Comparison of ENCODE assay signal across 8 mouse cellular contexts in genomic region chr2:148409141-148409540, GRCm38 (mm10). TPM values are rescaled to one million over a fixed set of nuclear protein-coding genes. Genes with fewer than 3 reads are reported as not detected.
DNase-seq lines count a peak whose midpoint lies in the region; ATAC-seq and TF ChIP-seq lines count a peak whose summit lies in the region.

No protein-coding gene starts in this region.

- H3K36me3 ChIP-seq in forebrain, embryonic 12.5 days (replicated peaks) = no peaks in the 10 kb centered on the region
- H3K36me3 ChIP-seq in heart, embryonic 16.5 days (ENCODE audit: control insufficient read depth, insufficient read depth) = no peaks in the 10 kb centered on the region
- H3K36me3 ChIP-seq in liver, postnatal 0 days (replicated peaks; ENCODE audit: insufficient read depth, low read length) = no peaks in the 10 kb centered on the region
- H3K36me3 ChIP-seq in neural tube, embryonic 11.5 days (ENCODE audit: control insufficient read depth, insufficient read depth, low read length) = no peaks in the 10 kb centered on the region
- no peaks in the 10 kb centered on the region for H3K36me3 ChIP-seq in stomach, embryonic 16.5 days (ENCODE audit: control insufficient read depth, insufficient read depth, low read length)

- no peak for TF ChIP-seq EP300 in liver, postnatal 0 days (IDR thresholded peaks at IDR 0.05; ENCODE audit: low read depth)

- peak; percentile 93 for TF ChIP-seq CTCF in liver, postnatal 0 days (IDR thresholded peaks at IDR 0.05; ENCODE audit: low read depth)

- WGBS in forebrain, embryonic 12.5 days = 18% methylated on average over 9 of the region's 9 CpGs
- WGBS in heart, embryonic 16.5 days = 9% methylated on average over 9 of the region's 9 CpGs
- 6% methylated on average over 9 of the region's 9 CpGs for WGBS in liver, postnatal 0 days (ENCODE audit: insufficient replicate concordance)
- WGBS in neural tube, embryonic 11.5 days = 30% methylated on average over 9 of the region's 9 CpGs
- 16% methylated on average over 9 of the region's 9 CpGs for WGBS in stomach, embryonic 16.5 days

- no peak overlapping the region for H3K9ac ChIP-seq in forebrain, embryonic 12.5 days
- H3K9ac ChIP-seq in heart, embryonic 16.5 days (ENCODE audit: low read length) = no peak overlapping the region
- H3K9ac ChIP-seq in liver, postnatal 0 days (replicated peaks) = no peak overlapping the region
- H3K9ac ChIP-seq in neural tube, embryonic 11.5 days (ENCODE audit: low read length) = no peak overlapping the region
- no peak overlapping the region for H3K9ac ChIP-seq in stomach, embryonic 16.5 days (ENCODE audit: low read length)

- no peak overlapping the region for H3K27ac ChIP-seq in forebrain, embryonic 12.5 days
- H3K27ac ChIP-seq in heart, embryonic 16.5 days (ENCODE audit: low read length) = no peak overlapping the region
- no peak overlapping the region for H3K27ac ChIP-seq in liver, postnatal 0 days (ENCODE audit: low read depth)
- no peak overlapping the region for H3K27ac ChIP-seq in neural tube, embryonic 11.5 days (ENCODE audit: low read depth, low read length)
- no peak overlapping the region for H3K27ac ChIP-seq in stomach, embryonic 16.5 days (ENCODE audit: low read length)

- DNase-seq in CD4-positive, CD25-positive, alpha-beta regulatory T cell, adult 2 months (ENCODE audit: low read depth, low spot score) = peak; percentile 23
- DNase-seq in kidney, postnatal 25 days = peak; percentile 84 to 88
- DNase-seq in liver, postnatal 0 days = peak; percentile 82
- DNase-seq in neural tube, embryonic 11.5 days (ENCODE audit: low spot score) = peak; percentile 72

- H3K4me3 ChIP-seq in forebrain, embryonic 12.5 days (replicated peaks) = no peak overlapping the region
- no peak overlapping the region for H3K4me3 ChIP-seq in heart, embryonic 16.5 days (ENCODE audit: low read length)
- no peak overlapping the region for H3K4me3 ChIP-seq in liver, postnatal 0 days (ENCODE audit: low read depth, low read length)
- no peak overlapping the region for H3K4me3 ChIP-seq in neural tube, embryonic 11.5 days (ENCODE audit: low read depth, low read length)
- H3K4me3 ChIP-seq in stomach, embryonic 16.5 days (replicated peaks; ENCODE audit: low read length) = no peak overlapping the region

- H3K9me3 ChIP-seq in forebrain, embryonic 12.5 days = no peaks in the 10 kb centered on the region
- H3K9me3 ChIP-seq in heart, embryonic 16.5 days (replicated peaks; ENCODE audit: control insufficient read depth, low read length) = no peaks in the 10 kb centered on the region
- no peaks in the 10 kb centered on the region for H3K9me3 ChIP-seq in liver, postnatal 0 days (ENCODE audit: low read length)
- no peaks in the 10 kb centered on the region for H3K9me3 ChIP-seq in neural tube, embryonic 11.5 days (ENCODE audit: control insufficient read depth, low read length)
- no peaks in the 10 kb centered on the region for H3K9me3 ChIP-seq in stomach, embryonic 16.5 days (replicated peaks; ENCODE audit: control insufficient read depth, low read length)

- H3K4me1 ChIP-seq in forebrain, embryonic 12.5 days = peaks cover 28% of the 10 kb centered on the region
- H3K4me1 ChIP-seq in heart, embryonic 16.5 days (ENCODE audit: control insufficient read depth, insufficient read depth, low read length) = peaks cover 24% of the 10 kb centered on the region
- peaks cover 11% of the 10 kb centered on the region; the same call in 1 of the 2 replicates for H3K4me1 ChIP-seq in liver, postnatal 0 days (ENCODE audit: insufficient read depth)
- peaks cover 17% of the 10 kb centered on the region for H3K4me1 ChIP-seq in neural tube, embryonic 11.5 days (ENCODE audit: control insufficient read depth, insufficient read depth, low read length)
- peaks cover 6% of the 10 kb centered on the region for H3K4me1 ChIP-seq in stomach, embryonic 16.5 days (ENCODE audit: control insufficient read depth, insufficient read depth, low read length)

- no peak for ATAC-seq in CD4-positive, CD25-positive, alpha-beta regulatory T cell, adult 4 months
- ATAC-seq in forebrain, embryonic 12.5 days (ENCODE audit: low FRiP score) = peak; percentile 63
- peak; percentile 70 for ATAC-seq in heart, embryonic 16.5 days (replicated peaks; ENCODE audit: extremely low read depth, insufficient read depth, low FRiP score)
- peak; percentile 72 for ATAC-seq in liver, postnatal 0 days
- ATAC-seq in neural tube, embryonic 11.5 days (ENCODE audit: insufficient read depth, low FRiP score, low TSS enrichment) = peak; percentile 73; the same call in 1 of the 2 replicates
- peak; percentile 73 for ATAC-seq in stomach, embryonic 16.5 days (ENCODE audit: insufficient read depth, low FRiP score)

- no peak overlapping the region for H3K4me2 ChIP-seq in forebrain, embryonic 12.5 days
- H3K4me2 ChIP-seq in heart, embryonic 16.5 days (ENCODE audit: low read depth, low read length) = peak overlapping the region; percentile 88
- H3K4me2 ChIP-seq in liver, postnatal 0 days (ENCODE audit: low read depth, low read length) = no peak overlapping the region
- no peak overlapping the region for H3K4me2 ChIP-seq in neural tube, embryonic 11.5 days (ENCODE audit: low read depth)
- H3K4me2 ChIP-seq in stomach, embryonic 16.5 days (ENCODE audit: low read depth, low read length) = no peak overlapping the region

- H3K27me3 ChIP-seq in forebrain, embryonic 12.5 days = peaks cover 49% of the 10 kb centered on the region
- H3K27me3 ChIP-seq in heart, embryonic 16.5 days (ENCODE audit: control insufficient read depth, insufficient read depth, low read length) = peaks cover 15% of the 10 kb centered on the region
- peaks cover 22% of the 10 kb centered on the region for H3K27me3 ChIP-seq in liver, postnatal 0 days (ENCODE audit: insufficient read depth, low read length)
- peaks cover 34% of the 10 kb centered on the region for H3K27me3 ChIP-seq in neural tube, embryonic 11.5 days (ENCODE audit: control insufficient read depth, insufficient read depth, low read length)
- H3K27me3 ChIP-seq in stomach, embryonic 16.5 days (ENCODE audit: control insufficient read depth, insufficient read depth, low read length) = peaks cover 11% of the 10 kb centered on the region

RNA-seq across cellular contexts. Expression of gene Thbd, which starts 1.2 kb away (rescaled TPM):
- under 1 TPM in 1 of 2 experiments, not detected in 1; 0.08 TPM for polyA plus RNA-seq in CD4-positive, CD25-positive, alpha-beta regulatory T cell, adult 4 months (2017; shearing (Covaris generic))
- polyA plus RNA-seq in forebrain, embryonic 12.5 days (2016; fragmentation: Nextera tagmentation; extraction: Ambion mirVana) = 4.1 and 4.8 TPM in 2 replicates
- polyA plus RNA-seq in heart, embryonic 16.5 days (2015; fragmentation: Nextera tagmentation; extraction: Ambion mirVana) = 16.6 and 20.3 TPM in 2 replicates
- polyA plus RNA-seq in liver, postnatal 0 days (2015; fragmentation: Nextera tagmentation; extraction: Ambion mirVana) = 1.6 and 1.7 TPM in 2 replicates
- polyA plus RNA-seq in neural tube, embryonic 11.5 days (2014; fragmentation: Nextera tagmentation; extraction: Ambion mirVana) = 5.9 and 6.4 TPM in 2 replicates
- polyA plus RNA-seq in stomach, embryonic 16.5 days (2015; fragmentation: Nextera tagmentation; extraction: Ambion mirVana) = 33.7 and 37.3 TPM in 2 replicates

RNA-seq across cellular contexts. Expression of gene Sstr4, which starts 14.0 kb away (rescaled TPM):
- not detected for polyA plus RNA-seq in CD4-positive, CD25-positive, alpha-beta regulatory T cell, adult 4 months (2017; shearing (Covaris generic))
- 0.70 and 1.00 TPM in 2 replicates for polyA plus RNA-seq in forebrain, embryonic 12.5 days (2016; fragmentation: Nextera tagmentation; extraction: Ambion mirVana)
- 0.34 and 0.38 TPM in 2 replicates for polyA plus RNA-seq in heart, embryonic 16.5 days (2015; fragmentation: Nextera tagmentation; extraction: Ambion mirVana)
- not detected in 2 replicates for polyA plus RNA-seq in liver, postnatal 0 days (2015; fragmentation: Nextera tagmentation; extraction: Ambion mirVana)
- polyA plus RNA-seq in neural tube, embryonic 11.5 days (2014; fragmentation: Nextera tagmentation; extraction: Ambion mirVana) = 0.34 and 0.80 TPM in 2 replicates
- 2.7 and 3.3 TPM in 2 replicates for polyA plus RNA-seq in stomach, embryonic 16.5 days (2015; fragmentation: Nextera tagmentation; extraction: Ambion mirVana)

RNA-seq across cellular contexts. Expression of gene Cd93, which starts 34.2 kb away (rescaled TPM):
- polyA plus RNA-seq in CD4-positive, CD25-positive, alpha-beta regulatory T cell, adult 4 months (2017; shearing (Covaris generic)) = under 1 TPM in 1 of 2 experiments, not detected in 1; 0.13 TPM
- polyA plus RNA-seq in forebrain, embryonic 12.5 days (2016; fragmentation: Nextera tagmentation; extraction: Ambion mirVana) = 5.7 and 6.4 TPM in 2 replicates
- polyA plus RNA-seq in heart, embryonic 16.5 days (2015; fragmentation: Nextera tagmentation; extraction: Ambion mirVana) = 25.8 and 29.0 TPM in 2 replicates
- polyA plus RNA-seq in liver, postnatal 0 days (2015; fragmentation: Nextera tagmentation; extraction: Ambion mirVana) = 2.7 and 3.3 TPM in 2 replicates
- 6.4 and 7.1 TPM in 2 replicates for polyA plus RNA-seq in neural tube, embryonic 11.5 days (2014; fragmentation: Nextera tagmentation; extraction: Ambion mirVana)
- polyA plus RNA-seq in stomach, embryonic 16.5 days (2015; fragmentation: Nextera tagmentation; extraction: Ambion mirVana) = 11.6 and 11.7 TPM in 2 replicates

Comparison
In these comparisons a context has a peak if more than half of its experiments do, and no peak if none do; other contexts are left out.
1. DNase-seq: peak in every context shown above with its lines; median percentile 86 in kidney, postnatal 25 days; 82 in liver, postnatal 0 days; 72 in neural tube, embryonic 11.5 days; 23 in CD4-positive, CD25-positive, alpha-beta regulatory T cell, adult 2 months.